Mouse (Mus musculus): ENCODE measurements at regions not wholly inside any gene's neighbourhood (a gene's known extent, or its start where the extent isn't known, plus 50 kb on each side); places are given as distances from the start of the nearest gene placed in this dataset.

DNA sequence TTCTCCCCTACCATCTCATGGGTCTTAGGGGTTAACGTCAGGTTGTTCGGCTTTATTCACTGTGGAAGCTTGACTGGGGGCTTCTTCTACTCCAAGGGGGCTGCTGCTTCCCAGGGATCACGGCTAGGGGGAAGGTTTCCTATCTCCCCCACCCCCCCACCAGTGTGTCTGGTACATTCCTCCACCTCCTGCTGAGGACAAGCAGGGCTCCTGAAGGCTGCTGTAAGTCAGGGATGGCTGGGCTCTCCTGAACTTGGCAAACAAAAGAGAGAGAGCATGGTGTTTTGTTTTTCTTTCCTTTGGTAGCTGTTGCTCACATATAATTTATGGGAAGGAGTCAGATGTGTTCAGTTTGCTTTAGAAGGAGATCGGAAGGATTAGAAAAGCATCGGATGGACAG, 54.7 kb upstream of the Commd3 start:
- Histone ChIP-seq H3K9ac (no peak overlapping the region), H3K4me2 (replicated peaks) (0 out of 2 replicates have a peak overlapping the region, but pooled peaks have one; percentile 8), H3K27me3 (ENCODE audit: control insufficient read depth, insufficient read depth, low read length) (peaks cover 1% of the 10 kb centered on the region; the same call in 1 of the 2 replicates), H3K4me1 (replicated peaks; ENCODE audit: control insufficient read depth, insufficient read depth, low read length) (no peaks in the 10 kb centered on the region), H3K4me3 (replicated peaks; ENCODE audit: low read length) (no peak overlapping the region), H3K27ac (no peak overlapping the region), H3K36me3 (replicated peaks; ENCODE audit: control insufficient read depth, insufficient read depth) (no peaks in the 10 kb centered on the region), H3K9me3 (ENCODE audit: control insufficient read depth, low read length) (no peaks in the 10 kb centered on the region)
- DNase-seq (ENCODE audit: low spot score) (no peak), ATAC-seq (ENCODE audit: low FRiP score) (no peak)
- WGBS = 28% methylated on average over 5 of the region's 5 CpGs

DNA sequence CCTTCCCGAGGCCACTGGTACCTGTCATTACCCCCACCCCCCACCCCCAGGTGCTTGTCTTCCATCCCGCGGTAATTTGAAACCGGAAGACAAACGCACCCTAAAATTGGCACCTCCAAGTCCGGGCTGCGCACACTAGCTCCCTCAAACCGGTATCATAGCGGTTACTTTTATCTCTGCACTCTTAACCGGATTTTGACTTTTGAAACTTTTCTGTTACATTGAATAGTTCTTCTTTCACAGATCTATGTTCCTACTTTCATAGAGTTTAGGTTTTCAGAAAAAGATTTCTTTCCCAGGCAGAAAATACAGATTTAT, 62.4 kb upstream of the Commd3 start:
- no peak overlapping the region for H3K9ac ChIP-seq
- 4% methylated on average over 10 of the region's 10 CpGs for WGBS
- H3K4me1 ChIP-seq (replicated peaks; ENCODE audit: control insufficient read depth, insufficient read depth, low read length) = peaks cover 18% of the 10 kb centered on the region
- peak overlapping the region; percentile 87 for H3K4me2 ChIP-seq (replicated peaks)
- ATAC-seq (ENCODE audit: low FRiP score) = no peak
- no peak for DNase-seq (ENCODE audit: low spot score)
- no peak overlapping the region for H3K27ac ChIP-seq
- no peaks in the 10 kb centered on the region for H3K9me3 ChIP-seq (ENCODE audit: control insufficient read depth, low read length)
- peaks cover 62% of the 10 kb centered on the region for H3K27me3 ChIP-seq (ENCODE audit: control insufficient read depth, insufficient read depth, low read length)
- no peaks in the 10 kb centered on the region for H3K36me3 ChIP-seq (replicated peaks; ENCODE audit: control insufficient read depth, insufficient read depth)
- H3K4me3 ChIP-seq (replicated peaks; ENCODE audit: low read length) = peak overlapping the region; percentile 39

DNA sequence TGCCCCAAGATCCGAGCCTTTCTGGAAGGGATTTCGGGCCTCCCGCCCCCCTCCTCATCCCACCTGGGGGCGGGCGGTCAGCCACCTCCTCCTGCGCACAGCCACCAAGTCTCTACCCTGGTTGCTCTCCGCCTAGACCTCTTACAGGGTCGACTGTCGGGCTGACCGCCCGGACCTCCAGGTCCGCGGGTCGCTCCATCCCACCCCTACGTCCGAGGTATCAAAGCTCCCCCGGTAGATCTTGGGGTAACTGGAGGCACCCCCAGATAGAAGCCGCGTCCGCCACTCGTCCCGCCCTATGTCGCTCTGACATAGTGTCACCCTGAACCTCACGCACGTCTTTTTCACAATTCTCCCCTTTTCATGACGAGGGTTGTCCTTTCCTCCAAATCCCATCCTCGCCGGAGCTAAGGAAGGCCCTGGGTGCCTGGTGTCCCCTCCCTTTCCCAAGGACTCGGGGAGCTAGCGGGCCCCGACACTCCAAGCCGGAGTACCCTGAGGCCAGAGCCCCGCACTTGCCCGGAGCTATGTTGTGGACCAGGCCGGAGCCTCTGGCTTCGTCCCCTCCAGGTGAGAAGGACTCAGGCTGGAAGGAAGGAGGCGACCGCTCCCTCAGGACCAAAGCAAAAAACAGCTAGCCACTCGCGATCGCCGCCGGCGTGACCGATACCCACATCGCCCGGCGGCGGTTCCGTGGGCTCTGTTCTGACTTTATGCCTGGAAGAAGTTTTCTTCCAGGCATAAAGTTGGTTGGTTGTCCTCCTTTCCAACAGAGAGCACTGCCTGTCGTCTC, 62.9 kb upstream of the Commd3 start:
- H3K4me1 ChIP-seq (replicated peaks; ENCODE audit: control insufficient read depth, insufficient read depth, low read length) = peaks cover 18% of the 10 kb centered on the region
- DNase-seq (ENCODE audit: low spot score) = no peak
- H3K9me3 ChIP-seq (ENCODE audit: control insufficient read depth, low read length) = no peaks in the 10 kb centered on the region
- H3K4me3 ChIP-seq (replicated peaks; ENCODE audit: low read length) = peak overlapping the region; percentile 39
- H3K27me3 ChIP-seq (ENCODE audit: control insufficient read depth, insufficient read depth, low read length) = peaks cover 65% of the 10 kb centered on the region
- WGBS = under 1% methylated on average over 51 of the region's 51 CpGs
- peak; percentile 73 for ATAC-seq (ENCODE audit: low FRiP score)
- H3K36me3 ChIP-seq (replicated peaks; ENCODE audit: control insufficient read depth, insufficient read depth) = no peaks in the 10 kb centered on the region
- H3K9ac ChIP-seq = peak overlapping the region; percentile 58
- no peak overlapping the region for H3K27ac ChIP-seq
- H3K4me2 ChIP-seq (replicated peaks) = peak overlapping the region; percentile 87

DNA sequence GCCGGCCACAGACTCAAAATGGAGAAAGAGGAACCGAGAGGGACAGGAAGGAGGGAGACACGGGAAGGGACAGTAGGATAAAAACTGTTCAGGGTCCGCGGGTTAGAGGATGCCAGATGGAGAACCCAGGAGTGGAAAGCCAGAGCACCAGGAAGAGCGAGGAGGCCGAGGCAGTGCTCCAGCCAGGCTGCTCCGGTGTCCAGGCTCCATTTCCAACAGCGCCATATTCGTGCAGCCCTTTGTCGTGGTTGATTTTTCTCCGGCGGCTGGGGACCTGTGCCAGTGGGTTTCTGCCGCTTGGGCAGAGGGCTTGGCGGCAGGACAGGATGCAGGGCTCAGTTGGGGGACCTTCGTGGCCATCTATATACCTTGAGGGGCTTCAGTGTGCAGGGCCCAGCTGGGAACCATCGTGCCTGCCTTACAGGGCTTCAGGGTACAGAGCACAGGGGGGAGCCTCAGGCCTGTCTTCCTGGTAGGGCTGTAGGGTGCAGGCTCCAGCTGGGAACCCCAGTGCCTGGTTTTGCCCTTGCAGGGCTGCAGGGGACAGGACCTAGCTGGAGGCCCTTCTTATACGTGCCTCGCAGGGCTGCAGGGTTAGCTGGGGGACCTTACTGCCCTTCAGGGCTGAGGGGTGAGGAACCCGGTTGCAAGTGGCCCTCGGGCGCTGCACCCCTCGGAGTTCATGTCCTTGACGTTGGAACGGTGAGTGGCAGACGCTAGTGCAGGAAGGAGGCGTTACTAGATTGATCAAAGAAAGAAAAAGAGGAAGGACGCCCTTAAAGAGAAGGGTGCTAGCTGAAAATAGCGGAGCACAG, 63.7 kb upstream of the Commd3 start:
- H3K4me2 ChIP-seq (replicated peaks) = peak overlapping the region; percentile 87
- under 1% methylated on average over 29 of the region's 29 CpGs for WGBS
- peak; percentile 53 for DNase-seq (ENCODE audit: low spot score)
- peaks cover 18% of the 10 kb centered on the region for H3K4me1 ChIP-seq (replicated peaks; ENCODE audit: control insufficient read depth, insufficient read depth, low read length)
- no peak overlapping the region for H3K27ac ChIP-seq
- peaks cover 65% of the 10 kb centered on the region for H3K27me3 ChIP-seq (ENCODE audit: control insufficient read depth, insufficient read depth, low read length)
- peak overlapping the region; percentile 39 for H3K4me3 ChIP-seq (replicated peaks; ENCODE audit: low read length)
- H3K9me3 ChIP-seq (ENCODE audit: control insufficient read depth, low read length) = no peaks in the 10 kb centered on the region
- ATAC-seq (ENCODE audit: low FRiP score) = peak; percentile 73
- no peaks in the 10 kb centered on the region for H3K36me3 ChIP-seq (replicated peaks; ENCODE audit: control insufficient read depth, insufficient read depth)
- peak overlapping the region; percentile 58 for H3K9ac ChIP-seq

DNA sequence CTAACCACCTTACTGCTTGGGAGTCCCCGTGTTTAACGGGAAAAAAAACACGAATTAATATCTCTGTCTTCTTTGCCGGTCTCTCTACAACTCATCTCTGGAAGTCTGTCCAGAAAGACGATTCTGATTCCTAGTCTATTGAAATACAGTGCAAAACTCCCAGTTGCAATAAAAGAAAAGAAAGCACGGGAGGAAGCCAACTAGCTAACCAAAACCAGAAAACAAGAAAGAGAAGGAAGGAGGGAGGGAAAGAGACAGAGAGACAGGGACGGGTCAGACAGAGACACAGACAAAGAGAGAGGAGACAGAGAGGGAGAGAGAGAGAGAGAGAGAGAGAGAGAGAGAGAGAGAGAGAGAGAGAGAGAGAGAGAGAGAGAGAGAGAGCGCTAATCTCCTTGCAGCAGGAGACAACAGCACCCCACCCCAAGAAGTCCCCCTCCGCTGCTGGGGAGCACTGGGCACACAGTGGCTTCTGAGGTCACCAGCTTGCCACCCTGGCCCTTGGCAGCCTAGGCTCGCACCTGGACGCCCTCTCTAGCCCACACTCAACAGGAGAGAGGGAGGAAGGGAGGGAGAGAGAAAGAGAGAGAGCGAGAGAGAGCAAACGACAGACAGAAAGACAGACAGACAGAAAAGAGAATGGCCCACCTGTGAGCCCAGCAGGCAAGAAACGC, 64.5 kb upstream of the Commd3 start:
- ATAC-seq (ENCODE audit: low FRiP score) (peak; percentile 40), DNase-seq (ENCODE audit: low spot score) (no peak)
- under 1% methylated on average over 14 of the region's 14 CpGs for WGBS
- H3K27me3 ChIP-seq (ENCODE audit: control insufficient read depth, insufficient read depth, low read length) = peaks cover 65% of the 10 kb centered on the region
- H3K9me3 ChIP-seq (ENCODE audit: control insufficient read depth, low read length) = no peaks in the 10 kb centered on the region
- no peaks in the 10 kb centered on the region for H3K36me3 ChIP-seq (replicated peaks; ENCODE audit: control insufficient read depth, insufficient read depth)
- H3K4me2 ChIP-seq (replicated peaks) = peak overlapping the region; percentile 87
- H3K4me3 ChIP-seq (replicated peaks; ENCODE audit: low read length) = peak overlapping the region; percentile 39
- H3K9ac ChIP-seq = peak overlapping the region; percentile 58
- peaks cover 18% of the 10 kb centered on the region for H3K4me1 ChIP-seq (replicated peaks; ENCODE audit: control insufficient read depth, insufficient read depth, low read length)
- H3K27ac ChIP-seq = no peak overlapping the region

DNA sequence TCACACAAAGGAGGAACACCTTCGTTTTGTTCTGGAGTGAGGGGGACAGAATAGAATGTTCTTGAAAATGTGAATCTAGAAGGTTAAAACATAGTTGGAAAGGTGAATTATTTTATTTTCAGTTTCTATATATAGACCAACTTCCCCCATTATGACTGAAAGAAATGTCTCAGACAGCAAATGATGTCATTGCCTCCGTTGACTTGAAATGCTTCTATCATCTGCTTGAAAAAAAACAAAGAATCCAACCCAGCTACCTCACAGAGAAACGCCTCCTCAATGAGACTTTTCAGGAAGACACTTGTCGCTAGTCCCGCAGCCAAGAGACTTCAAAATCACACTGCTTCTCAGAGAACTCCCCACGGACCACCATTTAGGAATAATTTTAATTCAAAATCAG, 65.1 kb upstream of the Commd3 start:
- peak overlapping the region; percentile 87 for H3K4me2 ChIP-seq (replicated peaks)
- no peak overlapping the region for H3K9ac ChIP-seq
- 4% methylated on average over 6 of the region's 6 CpGs for WGBS
- H3K9me3 ChIP-seq (ENCODE audit: control insufficient read depth, low read length) = no peaks in the 10 kb centered on the region
- ATAC-seq (ENCODE audit: low FRiP score) (no peak), DNase-seq (ENCODE audit: low spot score) (no peak)
- H3K4me1 ChIP-seq (replicated peaks; ENCODE audit: control insufficient read depth, insufficient read depth, low read length) = peaks cover 18% of the 10 kb centered on the region
- no peak overlapping the region for H3K4me3 ChIP-seq (replicated peaks; ENCODE audit: low read length)
- no peaks in the 10 kb centered on the region for H3K36me3 ChIP-seq (replicated peaks; ENCODE audit: control insufficient read depth, insufficient read depth)
- H3K27me3 ChIP-seq (ENCODE audit: control insufficient read depth, insufficient read depth, low read length) = peaks cover 61% of the 10 kb centered on the region
- H3K27ac ChIP-seq = no peak overlapping the region

DNA sequence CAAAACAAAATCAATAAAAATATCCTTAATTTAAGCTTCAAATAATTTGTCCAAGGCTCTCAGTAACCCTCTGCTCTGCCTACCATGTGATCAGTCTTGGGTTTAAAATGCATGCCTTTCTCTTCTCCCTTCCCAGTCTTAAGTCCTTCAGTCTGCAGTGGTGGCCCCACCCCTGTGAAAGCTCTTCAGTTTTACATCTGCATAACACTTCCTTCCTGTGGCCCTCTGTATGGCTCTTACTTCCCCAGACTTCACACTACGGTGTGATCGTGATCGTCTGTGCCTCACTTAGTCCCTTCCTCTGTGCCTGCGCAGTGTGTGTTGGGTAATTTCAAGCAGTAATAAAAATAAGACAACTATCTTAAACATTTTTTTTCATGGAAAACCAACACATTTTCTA, 80.0 kb upstream of the Commd3 start:
- no peak for DNase-seq (ENCODE audit: low spot score)
- no peaks in the 10 kb centered on the region for H3K27me3 ChIP-seq (ENCODE audit: control insufficient read depth, insufficient read depth, low read length)
- no peaks in the 10 kb centered on the region; the same call in 1 of the 2 replicates for H3K4me1 ChIP-seq (replicated peaks; ENCODE audit: control insufficient read depth, insufficient read depth, low read length)
- H3K4me2 ChIP-seq (replicated peaks) = no peak overlapping the region
- WGBS = 74% methylated on average over 4 of the region's 4 CpGs
- no peak for ATAC-seq (ENCODE audit: low FRiP score)
- H3K36me3 ChIP-seq (replicated peaks; ENCODE audit: control insufficient read depth, insufficient read depth) = no peaks in the 10 kb centered on the region
- no peak overlapping the region for H3K9ac ChIP-seq
- no peak overlapping the region for H3K4me3 ChIP-seq (replicated peaks; ENCODE audit: low read length)
- H3K27ac ChIP-seq = no peak overlapping the region
- H3K9me3 ChIP-seq (ENCODE audit: control insufficient read depth, low read length) = no peaks in the 10 kb centered on the region

DNA sequence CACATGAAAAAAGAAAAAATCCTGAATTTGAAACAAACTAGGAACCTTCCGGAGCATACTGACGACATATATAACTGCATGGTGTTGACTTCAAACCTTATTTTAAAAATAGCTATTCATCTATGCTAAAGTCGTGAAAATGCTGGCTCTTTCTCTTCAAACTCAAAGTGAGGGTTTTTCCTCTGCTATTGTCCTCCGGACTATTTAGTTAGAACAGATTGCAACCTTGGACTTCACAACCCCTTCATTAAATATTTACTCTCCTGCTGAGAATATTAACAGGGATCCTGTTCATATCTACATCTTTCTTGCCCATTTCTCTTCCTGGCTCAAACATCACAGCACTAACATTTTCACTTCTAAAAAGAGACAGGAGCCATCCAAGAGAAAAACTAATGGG, 84.0 kb upstream of the Commd3 start:
- DNase-seq (ENCODE audit: low spot score) = no peak
- H3K4me3 ChIP-seq (replicated peaks; ENCODE audit: low read length) = peak overlapping the region; percentile 64
- 0 out of 2 replicates have a peak overlapping the region, but pooled peaks have one; percentile 11 for H3K27ac ChIP-seq
- H3K9ac ChIP-seq = peak overlapping the region; percentile 60
- peak overlapping the region; percentile 79 for H3K4me2 ChIP-seq (replicated peaks)
- no peaks in the 10 kb centered on the region for H3K9me3 ChIP-seq (ENCODE audit: control insufficient read depth, low read length)
- H3K4me1 ChIP-seq (replicated peaks; ENCODE audit: control insufficient read depth, insufficient read depth, low read length) = no peaks in the 10 kb centered on the region; the same call in 1 of the 2 replicates
- no peaks in the 10 kb centered on the region for H3K27me3 ChIP-seq (ENCODE audit: control insufficient read depth, insufficient read depth, low read length)
- H3K36me3 ChIP-seq (replicated peaks; ENCODE audit: control insufficient read depth, insufficient read depth) = no peaks in the 10 kb centered on the region
- no peak for ATAC-seq (ENCODE audit: low FRiP score)
- 6% methylated on average over 4 of the region's 4 CpGs for WGBS

DNA sequence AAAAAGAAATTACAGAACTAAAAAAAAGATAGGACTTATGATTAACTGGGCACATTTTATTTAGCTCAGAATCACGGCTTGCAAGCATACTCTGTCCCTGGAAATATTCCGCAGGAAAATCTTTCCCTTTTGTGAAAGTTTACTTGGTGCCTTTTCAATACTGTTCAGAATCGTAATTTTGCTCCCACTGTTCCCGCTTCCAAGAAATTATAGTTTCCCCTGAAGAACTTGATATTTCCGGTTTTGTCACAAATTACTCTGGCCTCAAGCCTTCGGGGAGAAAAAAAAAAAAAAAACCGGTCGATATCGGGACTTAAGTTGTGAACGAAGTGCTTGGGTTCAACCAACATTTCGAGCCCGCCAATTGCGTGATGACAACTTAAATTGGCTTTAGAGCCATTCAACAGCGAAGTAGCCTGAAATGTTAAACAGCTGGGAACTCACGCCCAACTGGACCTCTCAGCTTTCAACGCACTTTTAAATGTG, 84.4 kb upstream of the Commd3 start:
- no peaks in the 10 kb centered on the region for H3K27me3 ChIP-seq (ENCODE audit: control insufficient read depth, insufficient read depth, low read length)
- no peaks in the 10 kb centered on the region; the same call in 1 of the 2 replicates for H3K4me1 ChIP-seq (replicated peaks; ENCODE audit: control insufficient read depth, insufficient read depth, low read length)
- WGBS = under 1% methylated on average over 16 of the region's 16 CpGs
- H3K36me3 ChIP-seq (replicated peaks; ENCODE audit: control insufficient read depth, insufficient read depth) = no peaks in the 10 kb centered on the region
- peak overlapping the region; percentile 11; the same call in 1 of the 2 replicates for H3K27ac ChIP-seq
- peak overlapping the region; percentile 79 for H3K4me2 ChIP-seq (replicated peaks)
- peak overlapping the region; percentile 64 for H3K4me3 ChIP-seq (replicated peaks; ENCODE audit: low read length)
- H3K9me3 ChIP-seq (ENCODE audit: control insufficient read depth, low read length) = no peaks in the 10 kb centered on the region
- no peak for ATAC-seq (ENCODE audit: low FRiP score)
- DNase-seq (ENCODE audit: low spot score) = peak; percentile 53
- peak overlapping the region; percentile 60 for H3K9ac ChIP-seq
